Mouse (Mus musculus): ENCODE measurements around the gene Hist3h2a. TPM values are rescaled to one million over a fixed set of nuclear protein-coding genes. Genes with fewer than 3 reads are reported as not detected.

Hist3h2a gene
- total RNA-seq, 1 experiment, result 161 TPM

DNA sequence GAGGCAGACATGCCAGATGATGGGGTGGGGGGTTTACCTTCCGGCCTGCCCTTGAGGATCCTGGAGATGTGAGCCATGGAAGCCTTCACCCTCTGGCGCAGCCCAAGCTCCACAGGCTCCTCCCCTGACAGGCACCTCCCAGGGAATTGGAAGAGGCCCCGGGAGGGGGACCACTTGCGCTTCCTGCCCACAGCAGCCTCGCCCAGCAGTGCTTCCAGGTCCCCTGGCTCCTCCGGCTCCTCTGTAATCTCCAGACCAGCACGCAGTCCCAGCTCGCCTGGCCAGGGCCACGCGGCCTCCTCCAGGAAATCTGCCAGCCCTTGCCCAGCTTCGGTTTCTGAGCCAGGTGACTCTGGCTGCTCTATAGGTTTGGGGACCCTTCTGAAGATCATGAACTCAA lies 44.7 kb downstream of the Hist3h2a start:
- H3K27ac ChIP-seq (ENCODE audit: insufficient read depth, low read depth, low read length, poor library complexity, severe bottlenecking), result no peak overlapping the region
- in situ Hi-C loops (cut with MboI; ENCODE audit: low sequenced_read_pairs in 2 of 2, unreplicated experiment in 2 of 2), result no loop called here

GRCm38 (mm10) chr11:58999830-59000229 lies 45.3 kb downstream of the Hist3h2a start:
- Histone ChIP-seq H3K4me1 (ENCODE audit: control insufficient read depth in 2 of 2, insufficient read depth in 2 of 2, low read length in 2 of 2, poor library complexity in 1 of 2) (no peaks in the 10 kb centered on the region; a peak in 1 of 4 replicates), H3K27ac (ENCODE audit: insufficient read depth, low read depth, low read length, poor library complexity, severe bottlenecking) (no peak overlapping the region), H3K4me3 (ENCODE audit: insufficient read depth in 1 of 2, low read depth in 1 of 2, low read length in 2 of 2, poor library complexity in 1 of 2, severe bottlenecking in 1 of 2) (no peak overlapping the region), H3K36me3 (ENCODE audit: control insufficient read depth, insufficient read depth, low read length, poor library complexity, severe bottlenecking) (no peaks in the 10 kb centered on the region), H3K9ac (ENCODE audit: insufficient read depth, low read depth, low read length, poor library complexity, severe bottlenecking) (no peak overlapping the region), H3K9me3 (ENCODE audit: control insufficient read depth, insufficient read depth, low read depth, low read length) (no peaks in the 10 kb centered on the region)
- TF ChIP-seq CHD2 (IDR thresholded peaks at IDR 0.05; ENCODE audit: low read depth, low read length) (no peak), HCFC1 (IDR thresholded peaks at IDR 0.05; ENCODE audit: borderline replicate concordance, insufficient read depth, low read length) (no peak), ZNF384 (IDR thresholded peaks at IDR 0.05; ENCODE audit: low read depth, low read length) (no peak), ZC3H11A (IDR thresholded peaks at IDR 0.05; ENCODE audit: borderline replicate concordance, low read depth, low read length) (no peak), MAFK (IDR thresholded peaks at IDR 0.05; ENCODE audit: insufficient read depth, low read depth, low read length) (no peak)
- in situ Hi-C loops (cut with MboI; ENCODE audit: low sequenced_read_pairs in 2 of 2, unreplicated experiment in 2 of 2), result no loop called here
- no peak for DNase-seq (ENCODE audit: low read depth, low spot score)

More for the DNA sequence above, 44.7 kb downstream of the Hist3h2a start:
- no peaks in the 10 kb centered on the region for H3K36me3 ChIP-seq (ENCODE audit: control insufficient read depth, insufficient read depth, low read length, poor library complexity, severe bottlenecking)
- no peak overlapping the region for H3K4me3 ChIP-seq (ENCODE audit: insufficient read depth in 1 of 2, low read depth in 1 of 2, low read length in 2 of 2, poor library complexity in 1 of 2, severe bottlenecking in 1 of 2)
- H3K4me1 ChIP-seq (ENCODE audit: control insufficient read depth in 2 of 2, insufficient read depth in 2 of 2, low read length in 2 of 2, poor library complexity in 1 of 2), result no peaks in the 10 kb centered on the region; a peak in 1 of 4 replicates
- TF ChIP-seq CHD2 (IDR thresholded peaks at IDR 0.05; ENCODE audit: low read depth, low read length) (no peak), ZC3H11A (IDR thresholded peaks at IDR 0.05; ENCODE audit: borderline replicate concordance, low read depth, low read length) (no peak), HCFC1 (IDR thresholded peaks at IDR 0.05; ENCODE audit: borderline replicate concordance, insufficient read depth, low read length) (no peak)
- H3K9ac ChIP-seq (ENCODE audit: insufficient read depth, low read depth, low read length, poor library complexity, severe bottlenecking), result no peak overlapping the region
- H3K9me3 ChIP-seq (ENCODE audit: control insufficient read depth, insufficient read depth, low read depth, low read length), result no peaks in the 10 kb centered on the region
- DNase-seq (ENCODE audit: low read depth, low spot score), result no peak

GRCm38 (mm10) chr11:59000635-59001034 lies 46.1 kb downstream of the Hist3h2a start:
- no peaks in the 10 kb centered on the region for H3K36me3 ChIP-seq (ENCODE audit: control insufficient read depth, insufficient read depth, low read length, poor library complexity, severe bottlenecking)
- H3K9me3 ChIP-seq (ENCODE audit: control insufficient read depth, insufficient read depth, low read depth, low read length), result no peaks in the 10 kb centered on the region
- H3K9ac ChIP-seq (ENCODE audit: insufficient read depth, low read depth, low read length, poor library complexity, severe bottlenecking), result no peak overlapping the region
- no peak for TF ChIP-seq MAFK (IDR thresholded peaks at IDR 0.05; ENCODE audit: insufficient read depth, low read depth, low read length)
- TF ChIP-seq CHD2 (IDR thresholded peaks at IDR 0.05; ENCODE audit: low read depth, low read length), result no peak
- no peak for TF ChIP-seq ZC3H11A (IDR thresholded peaks at IDR 0.05; ENCODE audit: borderline replicate concordance, low read depth, low read length)
- no peak for TF ChIP-seq ZNF384 (IDR thresholded peaks at IDR 0.05; ENCODE audit: low read depth, low read length)
- in situ Hi-C loops (cut with MboI; ENCODE audit: low sequenced_read_pairs in 2 of 2, unreplicated experiment in 2 of 2), result no loop called here
- H3K4me3 ChIP-seq (ENCODE audit: insufficient read depth in 1 of 2, low read depth in 1 of 2, low read length in 2 of 2, poor library complexity in 1 of 2, severe bottlenecking in 1 of 2), result no peak overlapping the region
- no peak for DNase-seq (ENCODE audit: low read depth, low spot score)
- no peaks in the 10 kb centered on the region for H3K4me1 ChIP-seq (ENCODE audit: control insufficient read depth in 2 of 2, insufficient read depth in 2 of 2, low read length in 2 of 2, poor library complexity in 1 of 2)
- H3K27ac ChIP-seq (ENCODE audit: insufficient read depth, low read depth, low read length, poor library complexity, severe bottlenecking), result no peak overlapping the region

- DNase-seq (ENCODE audit: low read depth, low spot score), result no peak
- Histone ChIP-seq H3K4me1 (ENCODE audit: control insufficient read depth in 2 of 2, insufficient read depth in 2 of 2, low read length in 2 of 2, poor library complexity in 1 of 2) (no peaks in the 10 kb centered on the region), H3K9me3 (ENCODE audit: control insufficient read depth, insufficient read depth, low read depth, low read length) (no peaks in the 10 kb centered on the region), H3K36me3 (ENCODE audit: control insufficient read depth, insufficient read depth, low read length, poor library complexity, severe bottlenecking) (no peaks in the 10 kb centered on the region), H3K9ac (ENCODE audit: insufficient read depth, low read depth, low read length, poor library complexity, severe bottlenecking) (no peak overlapping the region), H3K27ac (ENCODE audit: insufficient read depth, low read depth, low read length, poor library complexity, severe bottlenecking) (no peak overlapping the region), H3K4me3 (ENCODE audit: insufficient read depth in 1 of 2, low read depth in 1 of 2, low read length in 2 of 2, poor library complexity in 1 of 2, severe bottlenecking in 1 of 2) (no peak overlapping the region)
- TF ChIP-seq ZNF384 (IDR thresholded peaks at IDR 0.05; ENCODE audit: low read depth, low read length), result no peak
- no peak for TF ChIP-seq MAFK (IDR thresholded peaks at IDR 0.05; ENCODE audit: insufficient read depth, low read depth, low read length)
- TF ChIP-seq HCFC1 (IDR thresholded peaks at IDR 0.05; ENCODE audit: borderline replicate concordance, insufficient read depth, low read length), result no peak
- TF ChIP-seq ZC3H11A (IDR thresholded peaks at IDR 0.05; ENCODE audit: borderline replicate concordance, low read depth, low read length), result no peak
- TF ChIP-seq CHD2 (IDR thresholded peaks at IDR 0.05; ENCODE audit: low read depth, low read length), result no peak
- in situ Hi-C loops (cut with MboI; ENCODE audit: low sequenced_read_pairs in 2 of 2, unreplicated experiment in 2 of 2), result no loop called here
Observed at GRCm38 (mm10) chr11:59002327-59003079, 48.0 kb downstream of the Hist3h2a start.

Other genes with a start within 250 kb of the Hist3h2a start
- not detected in 2 replicates for gene Olfr318, start 230.7 kb upstream of the Hist3h2a start, total RNA-seq (2012; rRNA removed)
- not detected in 2 replicates for gene Olfr317, start 215.5 kb upstream of the Hist3h2a start, total RNA-seq (2012; rRNA removed)
- not detected in 2 replicates for gene Olfr316, start 202.0 kb upstream of the Hist3h2a start, total RNA-seq (2012; rRNA removed)
- not detected in 2 replicates for gene Olfr315, start 181.5 kb upstream of the Hist3h2a start, total RNA-seq (2012; rRNA removed)
- gene Olfr314, start 171.7 kb upstream of the Hist3h2a start, total RNA-seq (2012; rRNA removed), result not detected in 2 replicates
- 2.3 and 2.7 TPM in 2 replicates for gene Fam183b, start 152.7 kb upstream of the Hist3h2a start, total RNA-seq (2012; rRNA removed)
- not detected in 2 replicates for gene Olfr313, start 139.7 kb upstream of the Hist3h2a start, total RNA-seq (2012; rRNA removed)
- gene Olfr312, start 125.4 kb upstream of the Hist3h2a start, total RNA-seq (2012; rRNA removed), result not detected in 2 replicates
- not detected in 2 replicates for gene Olfr311, start 115.4 kb upstream of the Hist3h2a start, total RNA-seq (2012; rRNA removed)
- 3.7 and 4.7 TPM in 2 replicates for gene Gm12258, start 107.5 kb upstream of the Hist3h2a start, total RNA-seq (2012; rRNA removed)
- gene 2810021J22Rik, start 87.5 kb upstream of the Hist3h2a start, total RNA-seq (2012; rRNA removed), result 5.3 and 5.7 TPM in 2 replicates
- 3.0 and 3.4 TPM in 2 replicates for gene Zfp39, start 50.5 kb upstream of the Hist3h2a start, total RNA-seq (2012; rRNA removed)
- gene Btnl10, start 36.8 kb upstream of the Hist3h2a start, total RNA-seq (2012; rRNA removed), result not detected in 2 replicates
- gene Rnf187, start 15.8 kb upstream of the Hist3h2a start, total RNA-seq (2012; rRNA removed), result 104 and 115 TPM in 2 replicates
- gene Hist3h2ba, start 5.8 kb upstream of the Hist3h2a start, total RNA-seq (2012; rRNA removed), result 109 and 141 TPM in 2 replicates
- gene Trim17, start within 50 bp of the Hist3h2a start, total RNA-seq (2012; rRNA removed), result 0.40 and 0.74 TPM in 2 replicates
- gene Trim11, start 23.4 kb downstream of the Hist3h2a start, total RNA-seq (2012; rRNA removed), result 29.6 and 47.4 TPM in 2 replicates
- 0.36 and 0.58 TPM in 2 replicates for gene Obscn, start 181.7 kb downstream of the Hist3h2a start, total RNA-seq (2012; rRNA removed)
- 3.2 and 4.7 TPM in 2 replicates for gene Iba57, start 209.1 kb downstream of the Hist3h2a start, total RNA-seq (2012; rRNA removed)
- 0.26 TPM in 1 of 2 replicates, not detected in the other for gene Gjc2, start 228.5 kb downstream of the Hist3h2a start, total RNA-seq (2012; rRNA removed)
- gene Guk1, start 237.5 kb downstream of the Hist3h2a start, total RNA-seq (2012; rRNA removed), result 188 and 238 TPM in 2 replicates
- 66.4 TPM in 2 replicates for gene Mrpl55, start 247.8 kb downstream of the Hist3h2a start, total RNA-seq (2012; rRNA removed)

Measured in ES-E14 (cell line).